23 mouse cellular contexts compared by ENCODE assay signal in the genomic region with DNA sequence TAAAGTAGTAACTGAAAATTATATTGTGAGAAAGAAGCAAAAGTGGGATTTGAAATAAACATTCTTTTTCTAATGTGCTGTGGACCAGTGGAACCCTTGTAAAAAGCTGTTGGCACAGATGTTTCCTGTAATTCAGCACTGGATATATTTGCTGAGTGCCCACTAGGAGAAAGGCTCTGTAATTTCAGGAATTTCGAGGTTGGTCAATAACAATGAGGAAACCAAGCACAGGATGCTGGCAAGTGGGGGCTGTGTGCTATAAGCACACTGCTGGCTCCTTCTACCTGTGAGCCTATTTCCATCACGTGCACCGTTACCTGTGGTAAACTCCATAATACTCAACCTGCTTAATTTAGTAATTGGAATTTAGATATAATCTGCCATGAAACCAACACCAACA.
DNase-seq lines count a peak whose midpoint lies in the region; ATAC-seq and TF ChIP-seq lines count a peak whose summit lies in the region.
"Had no signal": no experiment of that assay in that cellular context is flagged by ENCODE, and none has a peak within 500 bp of the region (broad histone marks: within the 10 kb centered on the region; RNA-seq: fewer than 3 reads in every experiment).

No protein-coding gene starts in this region.

- H3K4me2 ChIP-seq in embryonic facial prominence, embryonic 13.5 days: peak overlapping the region; percentile 82; the same call in 1 of the 2 replicates
- H3K4me2 ChIP-seq in intestine, embryonic 15.5 days (replicated peaks): peak overlapping the region; percentile 52; the same call in 1 of the 2 replicates
- 0 out of 2 replicates have a peak overlapping the region, but pooled peaks have one; percentile 55 for H3K4me2 ChIP-seq in neural tube, embryonic 12.5 days (replicated peaks)

- H3K4me1 ChIP-seq in embryonic facial prominence, embryonic 13.5 days: peaks cover 67% of the 10 kb centered on the region
- peaks cover 73% of the 10 kb centered on the region for H3K4me1 ChIP-seq in embryonic facial prominence, embryonic 10.5 days
- peaks cover 22% of the 10 kb centered on the region for H3K4me1 ChIP-seq in intestine, embryonic 15.5 days (replicated peaks)
- peaks cover 41% of the 10 kb centered on the region for H3K4me1 ChIP-seq in neural tube, embryonic 12.5 days

- ATAC-seq in embryonic facial prominence, embryonic 13.5 days (ENCODE audit: insufficient number of reproducible peaks, insufficient read depth, low FRiP score, low TSS enrichment, low read depth): no peak
- no peak for ATAC-seq in intestine, embryonic 15.5 days
- no peak for ATAC-seq in neural tube, embryonic 12.5 days (ENCODE audit: low FRiP score, low read depth)
- ATAC-seq: activated CD4-positive, CD25-positive, alpha-beta regulatory T cell, adult 4 months; forebrain, postnatal 0 days; liver, postnatal 0 days; Patski had no signal

- no peak overlapping the region for H3K9ac ChIP-seq in embryonic facial prominence, embryonic 13.5 days
- H3K9ac ChIP-seq in intestine, embryonic 15.5 days: no peak overlapping the region
- no peak overlapping the region for H3K9ac ChIP-seq in neural tube, embryonic 12.5 days
- H3K9ac ChIP-seq: hindbrain, embryonic 13.5 days; liver, postnatal 0 days; midbrain, embryonic 15.5 days had no signal

- no peaks in the 10 kb centered on the region for H3K36me3 ChIP-seq in embryonic facial prominence, embryonic 13.5 days
- no peaks in the 10 kb centered on the region for H3K36me3 ChIP-seq in embryonic facial prominence, embryonic 10.5 days (replicated peaks)
- H3K36me3 ChIP-seq in intestine, embryonic 15.5 days: no peaks in the 10 kb centered on the region
- no peaks in the 10 kb centered on the region for H3K36me3 ChIP-seq in neural tube, embryonic 12.5 days
- H3K36me3 ChIP-seq: heart, embryonic 13.5 days; hindbrain, embryonic 13.5 days; midbrain, embryonic 15.5 days had no signal

- H3K4me3 ChIP-seq in embryonic facial prominence, embryonic 13.5 days: no peak overlapping the region
- H3K4me3 ChIP-seq in embryonic facial prominence, embryonic 10.5 days: no peak overlapping the region
- H3K4me3 ChIP-seq in layer of hippocampus, adult 2 months: no peak overlapping the region
- H3K4me3 ChIP-seq in intestine, embryonic 15.5 days (replicated peaks): no peak overlapping the region
- no peak overlapping the region for H3K4me3 ChIP-seq in neural tube, embryonic 12.5 days
- H3K4me3 ChIP-seq: megakaryocyte, embryonic 14.5 days; midbrain, embryonic 15.5 days; myocyte had no signal

- H3K9me3 ChIP-seq in embryonic facial prominence, embryonic 13.5 days: no peaks in the 10 kb centered on the region
- H3K9me3 ChIP-seq in embryonic facial prominence, embryonic 10.5 days: no peaks in the 10 kb centered on the region
- H3K9me3 ChIP-seq in intestine, embryonic 15.5 days: no peaks in the 10 kb centered on the region
- no peaks in the 10 kb centered on the region for H3K9me3 ChIP-seq in neural tube, embryonic 12.5 days
- H3K9me3 ChIP-seq: heart, embryonic 13.5 days; hindbrain, embryonic 13.5 days; megakaryocyte, embryonic 14.5 days; midbrain, embryonic 15.5 days had no signal

- H3K27ac ChIP-seq in embryonic facial prominence, embryonic 13.5 days: no peak overlapping the region; the same call in 1 of the 2 replicates
- no peak overlapping the region for H3K27ac ChIP-seq in embryonic facial prominence, embryonic 10.5 days (replicated peaks)
- H3K27ac ChIP-seq in layer of hippocampus, adult 2 months: no peak overlapping the region
- peak overlapping the region; percentile 74; the same call in 1 of the 2 replicates for H3K27ac ChIP-seq in intestine, embryonic 15.5 days
- H3K27ac ChIP-seq in neural tube, embryonic 12.5 days: no peak overlapping the region
- H3K27ac ChIP-seq: heart, embryonic 13.5 days; stomach, postnatal 0 days had no signal

- H3K27me3 ChIP-seq in embryonic facial prominence, embryonic 13.5 days: peaks cover 3% of the 10 kb centered on the region; the same call in 1 of the 2 replicates
- H3K27me3 ChIP-seq in embryonic facial prominence, embryonic 10.5 days (replicated peaks; ENCODE audit: low read depth, poor library complexity, severe bottlenecking): no peaks in the 10 kb centered on the region
- H3K27me3 ChIP-seq in intestine, embryonic 15.5 days (replicated peaks): no peaks in the 10 kb centered on the region
- H3K27me3 ChIP-seq in neural tube, embryonic 12.5 days (replicated peaks): no peaks in the 10 kb centered on the region
- H3K27me3 ChIP-seq: heart, embryonic 13.5 days; hindbrain, embryonic 13.5 days; midbrain, embryonic 15.5 days; Patski had no signal

- TF ChIP-seq CTCF in layer of hippocampus, adult 2 months (conservative IDR thresholded peaks at IDR 0.05): 0 out of 2 replicates have a peak, but pooled peaks have one; percentile 10

- no peak for DNase-seq in embryonic facial prominence, embryonic 10.5 days (ENCODE audit: low spot score)
- no peak for DNase-seq in layer of hippocampus, adult 2 months (ENCODE audit: low spot score in 2 of 2)
- no peak for DNase-seq in layer of hippocampus, adult 8-10 months (ENCODE audit: low spot score in 2 of 2)
- DNase-seq in ovary, postnatal 36 days (ENCODE audit: low spot score): no peak
- no peak for DNase-seq in adrenal gland, postnatal 25 days
- DNase-seq: adrenal gland, postnatal 10 days; cerebellum, postnatal 10 days; forebrain, postnatal 0 days; kidney, adult 11 months; kidney, postnatal 10 days; liver, postnatal 0 days; right cerebral cortex, adult 18-20 months had no signal

- 76% methylated on average over 3 of the region's 3 CpGs for WGBS in embryonic facial prominence, embryonic 13.5 days
- WGBS in embryonic facial prominence, embryonic 10.5 days: 74% methylated on average over 3 of the region's 3 CpGs
- 58% methylated on average over 3 of the region's 3 CpGs for WGBS in intestine, embryonic 15.5 days
- 75% methylated on average over 3 of the region's 3 CpGs for WGBS in neural tube, embryonic 12.5 days
